Mouse (Mus musculus) adrenal gland, postnatal 25 days (tissue): ENCODE data around the gene Cdon. TPM values are rescaled to one million over a fixed set of nuclear protein-coding genes. Genes with fewer than 3 reads are reported as not detected.

Experiments used
- DNase-seq: peaks from one replicate; pipeline ENCODE4 v3.0.0; 2021; ENCODE audit warnings: mixed read lengths
- total RNA-seq: library from RNA; stranded (reverse); gene quantifications from 2 replicates; pipeline ENCODE4 v1.2.3, GENCODE M21; 2021

Gene Cdon
- total RNA-seq, 1 experiment from 2014 or later: 13.1 TPM

DNA sequence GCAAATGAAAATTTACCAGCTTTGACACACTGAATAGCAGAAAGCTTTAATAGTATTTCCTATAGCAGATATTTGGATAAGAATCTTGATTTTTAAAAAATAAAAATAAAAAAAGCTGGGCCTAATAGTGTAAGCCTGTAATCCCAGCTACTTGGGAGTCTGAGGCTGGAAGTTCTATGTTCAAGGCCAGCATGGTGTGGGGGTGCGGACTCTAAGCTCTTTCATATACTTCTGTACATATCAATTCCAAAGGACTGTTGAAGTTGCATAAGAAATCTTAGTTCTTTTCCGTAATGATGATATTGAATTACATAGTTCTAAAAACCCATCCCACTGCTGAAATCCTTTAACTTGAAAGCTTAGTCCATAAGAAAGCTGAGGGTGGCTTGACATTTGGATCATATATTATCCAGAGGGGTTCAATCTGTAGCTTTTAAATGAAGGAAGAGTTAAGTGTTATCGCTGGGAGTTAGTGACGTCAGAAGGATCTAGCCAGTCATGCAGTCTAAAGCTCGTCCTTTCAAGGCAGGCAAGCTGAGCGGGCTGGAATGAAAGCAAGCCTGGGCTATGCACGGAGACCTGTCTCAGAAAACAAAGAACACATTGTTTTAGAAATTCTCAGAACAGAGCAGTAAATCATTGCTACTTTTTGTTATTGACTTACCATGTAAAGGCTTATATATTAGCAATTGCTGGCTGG is 72.3 kb downstream of the Cdon start:
- no peak for DNase-seq

GRCm38 (mm10) chr9:35493733-35494092 is 72.8 kb downstream of the Cdon start:
- no peak for DNase-seq

GRCm38 (mm10) chr9:35494937-35495336 is 74.0 kb downstream of the Cdon start:
- no peak for DNase-seq

GRCm38 (mm10) chr9:35495471-35495870 is 74.5 kb downstream of the Cdon start:
- DNase-seq: no peak

DNA sequence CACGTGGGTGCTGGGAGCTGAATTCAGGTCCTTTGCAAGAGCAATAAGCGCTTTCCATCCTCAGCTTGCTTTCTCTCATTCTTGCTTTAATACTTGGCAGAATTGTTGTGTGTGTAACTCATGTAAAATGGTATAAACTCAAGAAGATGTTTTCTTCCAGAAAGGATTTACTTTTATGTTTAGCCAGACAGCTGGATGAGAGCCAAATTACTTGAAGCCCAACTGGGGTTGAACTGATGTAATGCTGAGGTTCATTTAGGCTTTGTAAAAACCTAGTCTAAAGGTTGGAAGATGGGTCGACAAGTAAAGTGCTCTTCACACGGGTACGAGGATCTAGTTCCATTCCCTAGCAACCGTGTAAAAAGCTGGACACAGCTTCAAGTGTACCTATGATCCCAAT is 79.0 kb downstream of the Cdon start:
- no peak for DNase-seq

DNA sequence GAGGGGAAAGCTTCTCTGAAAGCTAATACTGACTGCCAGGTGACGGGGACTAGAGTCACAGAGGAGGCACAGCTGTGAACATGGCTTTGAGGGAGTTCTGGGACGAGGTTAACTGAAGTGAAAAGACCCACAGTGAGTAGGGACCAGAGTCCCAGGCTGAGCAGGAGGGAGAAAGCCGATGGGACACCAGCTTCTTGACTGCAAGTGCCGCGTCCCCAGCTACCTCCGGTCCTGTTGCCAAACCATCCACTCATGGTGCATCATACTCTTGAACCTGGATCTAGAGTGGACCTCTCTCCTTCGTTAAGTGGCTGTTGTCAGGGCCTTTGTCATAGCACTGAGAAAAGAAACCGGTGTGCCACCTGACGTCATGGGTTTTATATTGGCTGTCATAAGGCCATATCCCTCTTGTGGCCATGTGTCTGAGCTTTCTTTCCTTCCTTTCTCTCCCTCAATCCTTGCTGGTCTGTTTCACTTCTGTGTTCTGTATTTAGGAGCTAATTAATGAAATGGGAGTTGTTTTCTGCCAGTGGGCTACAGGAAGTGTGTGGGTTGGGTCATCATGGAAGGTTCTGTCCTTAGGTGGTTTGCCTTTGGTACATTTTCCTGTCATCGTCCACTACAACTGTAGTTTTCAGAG is 81.6 kb downstream of the Cdon start:
- DNase-seq: no peak

DNA sequence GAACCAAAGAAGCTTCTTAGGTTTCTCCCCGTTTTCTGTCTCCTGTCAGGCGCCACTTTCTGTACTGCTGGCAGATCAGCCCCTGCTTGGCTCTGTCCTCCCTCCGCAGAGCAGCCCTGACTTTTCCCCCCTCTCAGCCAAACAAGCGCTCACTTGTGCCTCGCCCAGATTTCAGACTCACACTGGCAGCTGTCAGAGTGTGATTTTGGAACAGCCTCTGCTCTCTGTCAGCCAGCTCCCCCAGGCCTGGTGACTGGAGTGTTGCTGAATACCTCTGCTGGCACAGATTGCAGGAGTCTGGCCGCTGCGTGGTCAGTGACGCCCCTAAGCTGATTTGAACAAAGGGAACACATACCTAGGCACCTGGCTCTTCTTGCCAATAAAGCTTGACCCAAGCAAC is 87.3 kb downstream of the Cdon start:
- DNase-seq: peak; percentile 10

DNA sequence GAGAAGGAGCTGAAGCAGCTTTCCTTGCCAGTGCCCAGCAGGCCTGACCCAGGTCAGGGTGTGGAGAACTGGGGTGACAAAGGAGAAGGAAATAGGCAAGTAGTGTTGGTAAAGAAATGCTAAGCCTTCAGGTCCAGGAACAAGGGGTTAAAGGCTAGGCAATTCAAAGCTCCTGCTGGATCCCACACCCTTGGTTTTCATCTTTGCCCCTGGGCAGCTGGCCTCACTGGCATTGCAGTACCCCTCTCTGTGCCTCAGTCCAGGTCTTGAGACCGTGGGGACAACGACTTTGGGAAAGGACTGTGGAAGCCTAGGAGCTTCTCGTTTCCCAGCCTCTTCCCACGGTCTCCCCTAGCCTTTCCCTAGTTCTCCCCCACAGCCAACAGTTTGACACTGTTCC is 93.0 kb downstream of the Cdon start:
- DNase-seq: no peak

DNA sequence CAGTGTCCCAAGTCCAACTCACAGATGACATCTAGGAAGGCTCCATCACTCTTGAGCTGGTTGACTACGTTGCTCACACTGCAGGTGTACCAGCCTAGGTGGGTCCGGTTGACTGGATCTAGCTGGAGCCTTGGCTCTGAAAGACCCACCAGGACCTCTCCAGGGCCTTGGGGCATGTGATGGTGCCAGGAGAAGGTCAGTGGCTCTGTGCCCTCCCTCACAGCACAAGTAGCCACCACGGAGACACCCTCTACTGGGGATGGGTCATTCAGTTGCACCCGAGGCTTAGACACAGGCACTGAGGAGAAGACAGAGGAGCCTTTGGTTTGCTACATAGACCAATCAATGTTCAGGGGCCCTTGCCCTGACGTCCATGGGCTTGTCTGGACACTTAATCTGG is 95.3 kb downstream of the Cdon start:
- no peak for DNase-seq

DNA sequence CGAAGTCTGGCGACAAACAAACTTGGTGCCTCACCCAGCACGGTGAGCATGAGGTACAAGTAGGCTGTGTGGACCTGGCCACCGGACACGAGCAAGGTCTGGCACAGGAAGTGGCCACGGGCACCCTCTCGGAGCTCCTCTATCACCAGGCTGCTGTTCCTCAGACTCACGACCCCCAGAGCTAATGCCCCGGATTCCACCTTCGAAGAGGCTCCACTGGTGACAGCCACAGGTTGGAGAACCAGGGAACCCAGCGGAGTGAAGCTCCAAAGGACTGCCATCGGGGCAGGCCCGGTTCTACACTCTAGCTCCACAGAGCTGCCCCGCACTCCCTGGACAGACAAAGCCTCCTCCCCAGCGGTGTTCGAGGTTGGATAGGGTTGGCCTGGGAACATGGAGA is 95.8 kb downstream of the Cdon start:
- DNase-seq: no peak

DNA sequence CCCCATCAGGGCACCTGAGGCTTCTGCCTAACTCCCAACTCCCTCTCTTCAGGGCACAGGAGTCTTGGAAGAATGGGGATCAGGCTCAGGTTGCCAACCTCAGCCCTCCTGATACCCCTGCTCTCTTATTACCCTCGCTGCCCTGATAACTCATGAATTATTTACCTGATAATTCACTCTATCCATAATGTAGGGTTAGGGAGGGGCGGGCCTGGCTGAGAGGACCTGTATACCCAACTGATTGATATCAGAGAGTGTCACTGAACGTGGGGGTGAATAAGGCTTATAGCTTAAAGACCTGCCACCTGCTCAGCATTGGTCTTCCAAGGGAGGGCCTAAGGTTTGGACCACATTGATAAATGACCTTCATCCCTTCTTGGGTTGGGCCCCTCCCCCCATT is 97.2 kb downstream of the Cdon start, which contains the start of gene Gm1113:
TSS of gene Gm1113 (minus strand) at position 101 of the 400 bp plus-strand sequence.
- no peak for DNase-seq

- no peak for DNase-seq
Measured at GRCm38 (mm10) chr9:35520631-35521348, 99.9 kb downstream of the Cdon start.

DNA sequence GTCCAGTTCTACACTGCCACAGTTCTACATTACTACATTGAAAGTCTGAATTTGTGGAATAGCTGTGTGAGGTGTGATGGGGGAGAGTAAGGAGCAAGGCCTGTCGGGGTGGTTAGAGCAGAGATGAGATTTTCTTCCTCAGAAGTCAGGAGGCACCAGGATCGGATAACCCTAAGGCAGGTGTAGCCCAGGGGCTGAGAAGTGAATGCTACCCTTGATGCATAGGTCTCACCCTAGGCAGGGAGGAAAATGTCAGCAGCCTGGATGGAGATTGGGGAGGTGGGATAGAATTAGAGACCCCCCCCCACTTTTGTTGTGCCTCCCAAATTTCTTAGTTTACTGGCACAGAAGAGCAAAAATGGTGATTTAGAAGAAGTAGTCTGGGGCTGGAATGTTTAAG is 101.3 kb downstream of the Cdon start:
- DNase-seq: no peak

GRCm38 (mm10) chr9:35522821-35523515 is 102.0 kb downstream of the Cdon start:
- no peak for DNase-seq

DNA sequence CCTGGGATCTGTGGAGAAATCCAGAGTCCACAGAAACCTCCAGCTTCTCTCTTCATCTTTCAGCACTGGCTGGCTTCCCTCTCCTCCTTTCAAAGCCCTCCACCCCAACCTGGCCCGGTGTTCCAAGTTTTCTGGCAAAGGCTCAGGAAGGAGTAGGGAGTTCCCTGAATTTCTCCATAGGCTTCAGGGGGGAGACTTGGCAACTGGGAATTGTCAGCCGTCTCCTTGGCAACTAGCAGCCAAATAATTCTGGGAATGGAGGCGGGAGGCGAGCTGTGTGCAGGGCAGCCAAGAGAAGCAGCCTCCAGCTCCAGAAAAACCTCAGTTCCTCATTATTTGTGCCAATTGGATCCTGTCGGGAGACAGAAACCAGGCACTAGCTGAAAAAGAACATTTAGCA is 102.6 kb downstream of the Cdon start:
- no peak for DNase-seq

- peak; percentile 52 for DNase-seq
Measured at GRCm38 (mm10) chr9:35523941-35524411, 103.0 kb downstream of the Cdon start.

- no peak for DNase-seq
Measured at GRCm38 (mm10) chr9:35529141-35529540, 108.2 kb downstream of the Cdon start.

GRCm38 (mm10) chr9:35529796-35530195 is 108.9 kb downstream of the Cdon start:
- no peak for DNase-seq

GRCm38 (mm10) chr9:35533266-35533665 is 112.3 kb downstream of the Cdon start:
- DNase-seq: no peak

GRCm38 (mm10) chr9:35535110-35535509 is 114.2 kb downstream of the Cdon start:
- no peak for DNase-seq

GRCm38 (mm10) chr9:35535876-35536275 is 114.9 kb downstream of the Cdon start:
- no peak for DNase-seq

DNA sequence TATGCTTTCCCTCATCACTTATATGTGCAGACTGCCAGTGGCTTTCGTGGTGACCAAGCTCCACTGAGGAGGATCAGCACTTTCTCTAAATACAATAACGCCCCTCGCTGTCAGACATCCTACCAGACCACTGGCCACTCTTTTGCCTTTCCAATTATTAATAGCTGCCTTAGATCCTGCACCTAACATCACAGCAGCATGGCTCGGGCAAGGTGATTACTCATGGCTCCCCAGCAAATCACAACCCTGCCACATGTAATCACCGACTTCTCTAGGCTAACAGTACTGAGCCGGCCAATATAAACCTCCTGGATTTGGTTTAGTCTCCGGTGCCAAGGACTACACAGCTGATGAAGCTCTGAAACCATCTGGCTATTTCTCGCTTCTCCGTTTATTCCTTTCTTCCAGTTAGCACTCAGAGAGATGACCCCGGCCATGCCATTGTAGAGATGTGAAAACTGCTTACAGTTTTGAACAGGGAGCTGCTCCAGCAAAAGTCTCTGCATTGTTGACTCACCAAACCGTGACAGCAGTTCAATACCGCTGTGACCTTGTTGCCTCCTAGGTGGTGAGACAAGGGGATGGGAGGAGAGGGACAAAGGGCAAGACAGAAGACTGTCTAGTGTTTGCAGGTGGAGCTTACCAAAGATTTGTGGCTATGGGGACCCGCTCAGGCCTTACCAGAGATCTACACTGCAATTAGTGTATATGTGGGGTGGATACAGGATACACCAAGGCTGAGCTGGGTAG is 118.2 kb downstream of the Cdon start:
- DNase-seq: no peak
